Mouse (Mus musculus) kidney, adult 9 months (tissue): ENCODE results near the gene Pgc.

Source experiments
- DNase-seq: peaks from one replicate; pipeline ENCODE4 v3.0.0; 2022

The Pgc gene

DNA sequence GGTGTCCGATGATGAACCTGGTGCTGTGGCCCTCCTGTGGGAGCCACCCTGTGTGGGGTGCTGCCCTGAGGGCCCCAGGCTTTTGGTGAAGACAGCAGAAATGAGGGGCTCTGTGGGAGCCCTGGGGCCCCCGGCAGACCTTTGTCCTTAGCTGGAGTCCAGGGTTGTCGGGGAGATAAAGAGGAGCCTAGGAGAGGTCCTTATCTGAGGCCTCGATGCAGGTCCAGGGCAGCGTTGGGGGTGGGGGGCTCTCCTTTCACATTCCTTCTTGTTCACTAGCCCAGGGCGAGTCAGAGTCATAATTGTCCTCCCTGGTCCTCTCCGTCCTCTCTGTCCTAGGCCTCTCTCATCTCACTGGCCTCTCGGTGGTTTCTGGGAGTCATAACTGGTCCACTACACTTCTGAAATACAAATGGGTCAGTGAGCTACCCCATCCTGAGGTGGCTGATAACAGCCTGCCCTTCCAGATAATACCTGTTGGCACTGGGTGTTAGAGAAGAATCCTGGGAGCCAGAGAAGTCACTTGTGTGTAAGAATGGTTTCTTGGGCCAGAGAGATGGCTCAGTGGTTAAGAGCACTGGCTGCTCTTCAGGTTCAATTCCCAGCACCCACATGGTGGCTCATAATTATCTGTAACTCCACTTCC lies 26.6 kb downstream of the Pgc start:
- DNase-seq, result no peak

DNA sequence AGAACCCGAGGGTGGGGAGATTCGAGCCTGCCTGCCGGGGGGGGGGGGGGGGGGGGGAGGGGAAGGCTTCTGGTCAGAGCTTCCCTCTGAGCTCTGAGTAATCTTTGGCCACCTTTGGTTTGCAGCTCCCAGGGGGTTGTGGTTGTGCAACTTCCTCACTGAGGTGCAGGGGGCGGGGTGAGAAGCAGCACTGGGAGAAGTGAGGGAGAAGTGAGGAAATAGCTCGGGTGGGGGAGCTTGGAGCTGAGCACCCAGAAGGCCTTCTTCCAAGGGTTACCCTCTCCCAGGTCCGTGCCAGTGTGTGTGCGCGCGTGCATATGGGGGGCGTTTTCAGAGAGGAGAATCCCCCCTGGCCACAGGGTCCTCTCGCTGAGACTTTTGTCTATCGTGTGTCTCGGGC lies 27.6 kb downstream of the Pgc start:
- no peak for DNase-seq

DNA sequence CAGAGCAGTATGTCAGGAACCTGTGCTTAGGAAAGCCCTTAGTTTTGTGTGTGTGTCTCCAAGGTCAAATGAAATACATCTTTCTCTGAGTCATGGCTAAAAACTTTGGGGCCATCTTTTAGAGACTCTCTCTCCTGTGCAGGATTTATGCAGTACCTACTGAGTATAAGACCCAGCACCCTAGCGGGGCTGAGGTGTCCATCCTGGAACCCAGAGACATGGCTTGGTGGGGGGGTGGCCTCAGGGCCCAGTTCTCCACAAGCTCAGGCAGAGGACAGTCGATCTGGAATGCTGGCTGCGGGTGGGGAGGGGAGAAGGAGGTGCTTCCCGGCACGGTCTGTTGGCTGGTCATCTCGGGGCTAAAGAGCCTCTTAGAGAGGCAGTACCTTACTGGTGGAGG lies 29.7 kb downstream of the Pgc start:
- no peak for DNase-seq

DNA sequence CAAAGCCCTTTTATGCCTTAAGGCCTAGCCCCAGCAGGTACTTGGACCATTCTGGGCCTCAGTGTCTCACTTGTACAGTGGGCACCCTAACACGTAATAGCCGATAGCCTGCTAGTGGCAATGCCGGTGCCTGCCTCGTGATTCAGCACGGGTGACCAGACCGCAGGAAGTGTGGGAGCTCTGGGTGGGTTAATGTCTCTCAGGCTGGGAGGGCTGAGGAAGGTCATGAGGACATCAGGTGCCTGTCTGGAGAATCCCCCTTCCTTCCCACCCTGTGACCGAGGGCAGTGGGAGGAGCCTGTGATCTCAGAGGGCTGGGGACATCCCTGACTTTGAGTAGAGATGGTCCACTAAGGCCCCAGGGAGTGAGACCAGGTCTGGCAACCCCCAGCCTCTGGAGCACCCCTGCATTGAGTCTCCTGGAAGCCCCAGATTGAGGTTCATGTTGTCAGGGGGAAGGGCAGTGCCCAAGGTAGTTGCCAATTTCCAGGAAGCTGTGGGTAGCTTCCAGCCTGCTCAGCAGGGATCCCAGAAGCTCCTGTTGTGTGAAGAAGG lies 30.5 kb downstream of the Pgc start:
- no peak for DNase-seq

DNA sequence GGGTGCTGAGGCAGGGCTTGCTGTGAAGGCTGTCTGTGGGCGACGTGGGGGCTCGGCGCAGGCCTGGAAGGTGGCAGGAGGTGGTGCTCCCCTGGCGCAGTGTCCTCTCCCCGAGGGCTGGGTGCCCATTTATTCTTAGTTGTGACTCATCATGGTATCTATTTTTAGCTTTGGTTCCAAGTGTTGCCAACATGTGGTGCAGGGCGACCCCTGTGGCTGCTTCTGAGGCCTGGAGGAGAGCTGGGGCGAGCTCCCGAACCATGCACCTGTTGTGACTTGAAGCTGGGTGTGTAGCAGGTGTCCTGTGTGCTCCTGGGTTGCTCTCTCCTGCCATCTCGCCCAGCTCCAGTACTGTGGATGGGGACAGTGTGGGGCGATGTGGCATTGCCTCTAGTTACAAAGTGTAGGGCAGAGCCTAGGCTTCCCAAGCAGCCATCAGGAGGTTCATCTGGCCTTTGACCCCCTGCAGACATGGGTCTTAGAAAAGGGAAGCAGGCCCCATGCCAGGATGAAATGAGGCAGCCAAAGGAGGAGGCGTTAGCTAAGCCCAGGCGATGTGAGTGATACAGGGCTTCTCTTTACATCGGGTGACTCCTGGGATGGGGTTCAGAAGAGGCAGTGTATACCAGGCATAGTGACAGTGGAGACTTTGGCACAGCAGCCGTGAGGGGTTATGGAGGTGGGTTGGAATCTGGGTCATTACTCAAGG lies 33.2 kb downstream of the Pgc start:
- DNase-seq, result no peak

DNA sequence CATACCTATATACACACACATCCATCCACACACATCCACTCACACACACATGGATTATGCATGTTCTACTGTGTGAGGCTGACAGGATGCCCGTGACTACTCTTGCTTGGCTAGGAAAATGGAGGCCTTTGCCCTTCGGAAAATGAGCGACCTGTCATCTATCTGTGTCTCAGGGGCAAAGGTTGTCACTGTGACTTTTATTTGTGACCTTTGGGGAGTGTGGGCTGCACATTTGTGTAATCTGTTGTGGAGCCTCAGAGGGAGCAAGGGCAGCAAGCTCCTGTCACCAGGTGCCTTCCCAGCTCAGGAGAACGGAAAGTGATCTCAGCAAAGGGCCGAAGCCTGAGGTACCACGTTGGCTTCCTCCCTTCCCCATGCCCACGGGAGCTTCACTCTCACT lies 35.4 kb downstream of the Pgc start:
- no peak for DNase-seq

DNA sequence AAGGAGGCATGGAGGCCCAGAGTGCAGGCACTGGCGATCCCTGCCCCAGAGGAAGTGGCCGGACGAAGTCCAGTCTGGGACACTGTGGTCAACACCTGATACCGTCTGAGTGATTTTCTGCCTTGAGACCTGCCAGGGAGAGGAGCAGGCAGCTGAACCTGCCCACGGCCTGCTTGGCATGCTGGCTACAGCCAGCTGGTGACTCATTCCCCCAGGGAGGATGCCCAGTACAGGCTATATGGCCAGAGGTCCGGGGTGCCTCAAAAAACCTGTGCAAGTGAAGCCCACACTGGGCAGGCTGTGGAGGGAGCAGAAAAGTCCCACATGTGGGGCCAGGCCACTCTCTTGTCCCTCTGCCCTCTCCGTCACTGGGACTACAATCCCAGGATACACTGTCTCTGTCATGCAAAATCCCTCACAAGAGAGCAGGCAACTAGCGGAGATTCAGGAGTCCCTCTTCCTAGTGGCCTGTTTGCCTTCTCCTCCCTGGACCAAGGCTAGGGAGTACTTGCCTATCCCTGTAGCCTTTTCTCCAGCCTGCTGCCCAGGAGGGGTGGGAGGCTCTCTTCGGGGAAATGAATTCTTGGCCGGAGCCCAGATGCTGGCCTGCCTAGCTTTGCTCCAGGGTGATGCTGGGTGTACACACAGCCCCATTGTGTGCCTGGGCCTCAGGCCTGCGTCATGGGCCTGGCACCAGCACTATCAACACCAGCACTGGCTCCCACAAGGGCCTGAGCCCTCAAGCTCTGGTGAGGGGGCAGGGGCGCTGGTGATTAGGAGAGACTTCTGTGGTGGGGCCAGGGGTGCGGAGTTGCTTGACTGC lies 36.1 kb downstream of the Pgc start:
- DNase-seq, result peak; percentile 62

DNA sequence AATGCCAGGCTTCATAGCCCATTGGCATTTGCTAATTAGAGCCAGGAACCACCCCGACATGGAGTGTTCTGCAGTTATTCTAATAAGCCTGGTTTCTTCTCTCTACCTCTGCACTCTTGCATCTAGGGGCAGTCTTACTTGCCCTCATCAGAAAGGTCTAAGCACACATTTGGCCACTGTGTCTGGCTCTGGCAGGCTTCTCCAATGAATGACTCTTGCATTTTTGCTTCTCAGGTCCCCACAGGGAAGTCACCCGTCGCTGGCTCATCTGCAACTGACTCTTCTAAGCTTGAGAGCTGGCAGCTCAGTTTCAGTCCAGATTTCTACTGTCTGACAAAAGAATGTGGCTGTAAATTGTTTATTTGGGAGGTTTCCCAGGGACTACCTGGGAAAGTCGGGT lies 39.3 kb downstream of the Pgc start:
- DNase-seq, result no peak

DNA sequence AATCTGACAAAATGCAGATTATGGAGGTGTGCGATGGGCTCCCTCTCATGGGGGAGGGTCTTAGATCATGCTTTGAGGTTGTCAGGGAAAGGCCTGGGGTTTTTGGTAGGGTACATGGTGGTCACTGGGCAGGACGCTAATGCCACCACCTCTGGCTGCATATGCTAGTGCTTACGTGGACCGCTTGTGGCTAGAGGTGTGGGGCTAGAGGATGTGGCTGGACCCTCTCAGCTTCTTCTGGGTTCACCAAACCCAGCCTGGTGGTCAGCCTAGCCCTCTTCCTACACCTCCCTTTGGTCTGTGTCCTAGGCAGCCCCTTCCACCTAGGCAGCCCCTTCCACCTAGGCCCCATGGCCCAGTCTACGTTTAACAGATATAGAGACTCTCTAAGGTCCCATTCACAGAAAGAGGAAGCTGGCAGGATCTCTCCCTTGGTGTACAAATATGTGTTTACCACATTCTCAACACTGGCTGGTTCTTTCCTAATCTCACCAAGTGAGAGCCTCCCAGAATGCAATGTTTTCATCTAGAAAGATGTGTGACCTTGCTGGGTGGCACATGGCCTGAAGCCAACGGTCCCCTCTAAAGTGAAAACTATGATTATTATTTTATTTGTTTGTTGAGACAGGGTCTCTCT lies 39.9 kb downstream of the Pgc start:
- DNase-seq, result no peak

DNA sequence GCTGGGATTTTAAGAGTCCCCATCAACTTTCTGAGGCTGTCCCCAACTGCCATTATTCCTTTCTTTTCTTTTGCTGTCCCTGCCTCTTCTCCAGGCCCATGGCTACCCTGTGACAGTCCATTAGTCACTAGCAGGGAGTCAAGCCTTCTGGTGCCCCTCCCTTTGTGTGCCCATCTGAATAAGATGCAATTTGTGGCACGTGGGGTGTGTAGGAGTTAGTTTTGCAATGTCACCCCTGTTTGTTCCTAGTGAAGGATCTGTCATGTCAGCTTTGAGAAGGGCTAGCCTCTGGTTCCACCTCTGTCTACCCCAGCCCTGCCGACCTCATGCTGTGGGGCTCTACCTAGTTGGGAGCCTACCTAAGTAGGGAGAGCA lies 40.4 kb downstream of the Pgc start:
- DNase-seq, result no peak

DNA sequence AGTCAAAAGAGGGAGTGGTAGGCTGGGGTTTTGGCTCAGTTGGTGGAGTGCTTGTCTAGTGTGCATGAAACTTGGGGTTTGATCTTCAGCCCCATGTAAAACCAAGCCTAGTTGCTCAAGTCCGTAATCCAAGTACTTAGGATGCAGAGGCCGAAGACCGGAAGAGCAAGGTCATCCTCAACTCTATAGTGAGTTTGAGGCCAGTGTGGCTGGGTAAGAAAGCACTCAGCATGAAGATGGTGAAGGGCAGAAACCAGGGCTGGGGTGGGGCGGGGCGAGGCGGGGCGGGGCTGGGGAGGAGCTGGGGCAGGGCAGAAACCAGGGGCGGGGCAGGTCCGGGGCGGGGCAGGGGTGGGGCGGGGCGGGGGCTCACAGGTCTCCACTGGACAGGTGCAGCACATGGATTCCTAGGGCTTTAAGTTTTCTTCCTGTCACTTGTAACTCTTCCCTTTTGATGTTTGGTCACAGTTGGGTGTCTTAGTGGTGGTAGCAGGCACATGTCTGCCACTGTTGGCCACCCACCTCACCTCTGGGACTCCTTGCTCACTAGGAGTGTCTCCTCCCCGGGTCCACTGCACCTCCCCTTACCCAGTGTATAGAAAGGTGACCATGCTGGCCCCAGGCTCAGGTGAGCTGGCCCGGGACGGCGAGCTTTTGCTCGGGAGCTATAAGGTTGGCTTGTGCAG lies 41.0 kb downstream of the Pgc start:
- no peak for DNase-seq

DNA sequence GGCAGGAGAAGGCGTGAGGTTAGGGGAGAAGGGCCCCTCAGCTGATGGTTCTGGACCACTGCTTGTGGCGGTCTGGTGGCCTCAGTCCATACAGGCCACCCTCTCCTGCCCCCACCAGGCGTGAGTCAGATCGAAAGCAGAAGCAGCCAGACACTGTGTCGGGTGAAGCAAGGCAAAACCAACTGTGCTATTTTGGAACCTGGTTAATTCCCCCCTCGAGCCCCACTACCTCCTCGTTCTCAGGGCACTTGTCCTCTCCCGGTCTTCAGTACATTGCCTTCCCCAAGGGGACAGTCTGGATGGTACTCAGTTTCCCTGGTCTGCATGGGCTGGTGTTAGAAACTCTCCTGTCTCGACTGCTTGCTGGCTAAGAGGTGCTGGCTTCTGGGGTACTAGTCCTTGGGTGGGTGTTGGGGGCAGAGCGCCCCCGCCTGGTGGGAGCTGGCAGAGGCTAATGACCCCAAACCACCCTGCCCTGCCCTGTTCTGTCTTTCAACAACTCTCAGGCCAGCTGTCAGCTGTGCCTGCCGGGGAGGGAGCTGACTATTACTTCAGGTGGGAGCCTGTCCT lies 42.1 kb downstream of the Pgc start:
- DNase-seq, result peak; percentile 37

DNA sequence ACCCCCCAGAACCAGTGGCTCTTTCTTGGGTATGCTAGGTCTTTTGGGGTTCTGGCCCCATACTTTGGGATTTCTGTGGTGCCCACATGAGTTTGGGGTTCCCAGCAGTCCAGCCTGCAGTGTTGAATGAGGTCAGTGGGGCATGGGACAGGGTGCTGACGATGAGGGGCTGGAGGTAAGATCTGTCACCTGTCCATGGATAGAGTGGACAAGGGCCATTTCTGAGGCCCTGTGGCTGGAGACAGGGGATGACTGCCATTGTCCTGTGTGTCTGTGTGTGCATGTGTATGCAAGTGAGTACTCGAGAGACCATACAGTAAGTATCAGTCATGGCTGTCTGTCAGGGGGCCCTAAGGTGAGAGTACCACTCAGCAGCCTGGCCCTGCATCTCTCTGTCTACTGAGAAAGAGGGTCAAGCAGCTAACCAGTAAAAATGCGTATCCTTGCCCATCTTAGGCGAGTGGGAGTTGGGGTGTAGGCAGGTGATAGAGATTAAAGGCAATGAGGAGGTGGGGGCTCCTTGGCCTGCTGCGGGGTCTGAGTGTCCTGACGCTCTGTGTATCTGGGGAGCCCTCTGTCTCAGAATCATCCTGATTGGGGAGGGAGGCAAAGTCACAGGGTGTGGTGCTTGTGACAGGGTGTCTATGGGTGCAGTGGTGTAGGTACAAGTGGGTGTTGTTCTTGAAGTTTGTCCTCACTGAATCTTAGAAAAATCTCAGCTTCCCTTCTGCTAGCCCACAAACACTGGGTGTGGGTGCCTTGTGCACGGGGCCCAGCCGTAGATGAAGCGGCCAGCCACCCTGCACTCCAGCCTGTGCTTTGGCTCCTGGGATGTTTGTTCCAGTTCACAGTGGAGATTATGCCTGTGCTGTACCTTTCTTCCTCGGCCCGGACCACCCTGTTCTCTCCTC lies 43.0 kb downstream of the Pgc start:
- no peak for DNase-seq

DNA sequence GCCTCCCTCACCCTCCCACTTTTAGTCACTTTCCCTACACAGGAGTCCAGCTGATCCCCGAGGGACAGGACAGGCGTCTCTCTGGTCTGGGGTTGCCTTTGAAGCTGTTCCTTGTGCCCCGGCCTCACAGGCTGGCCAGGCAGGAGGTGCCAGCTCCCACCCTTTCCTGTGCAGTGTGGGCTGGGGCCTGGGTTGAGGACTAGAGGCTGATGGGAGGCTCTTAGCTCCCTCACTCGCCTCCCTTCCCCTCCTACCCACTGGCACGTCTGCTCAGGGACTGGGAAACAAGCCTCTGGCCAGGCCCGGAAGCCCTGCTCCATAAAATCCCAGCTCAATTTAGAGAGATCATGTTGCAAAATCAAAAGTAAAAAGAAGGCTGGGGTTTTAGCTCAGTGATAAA lies 47.0 kb downstream of the Pgc start:
- no peak for DNase-seq

DNA sequence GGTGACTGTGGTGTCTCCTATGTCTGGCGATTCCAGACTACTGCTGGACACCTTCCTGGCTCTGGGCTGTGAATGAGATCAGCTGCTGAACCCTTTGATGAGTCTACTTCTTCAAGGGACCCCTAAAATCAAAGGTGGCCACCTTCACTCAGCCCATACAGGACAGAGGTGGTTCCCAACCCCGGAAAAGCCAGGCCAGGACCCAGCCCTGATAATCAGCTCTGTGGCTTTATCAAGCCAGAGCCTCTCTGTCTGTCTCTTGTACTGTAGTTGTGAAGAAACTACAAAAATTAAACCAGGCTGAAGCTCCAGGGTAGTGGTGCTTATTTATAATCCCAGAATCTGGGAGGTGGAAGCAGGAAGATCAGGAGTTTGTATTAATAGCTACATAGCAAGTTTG lies 50.5 kb downstream of the Pgc start:
- no peak for DNase-seq

DNA sequence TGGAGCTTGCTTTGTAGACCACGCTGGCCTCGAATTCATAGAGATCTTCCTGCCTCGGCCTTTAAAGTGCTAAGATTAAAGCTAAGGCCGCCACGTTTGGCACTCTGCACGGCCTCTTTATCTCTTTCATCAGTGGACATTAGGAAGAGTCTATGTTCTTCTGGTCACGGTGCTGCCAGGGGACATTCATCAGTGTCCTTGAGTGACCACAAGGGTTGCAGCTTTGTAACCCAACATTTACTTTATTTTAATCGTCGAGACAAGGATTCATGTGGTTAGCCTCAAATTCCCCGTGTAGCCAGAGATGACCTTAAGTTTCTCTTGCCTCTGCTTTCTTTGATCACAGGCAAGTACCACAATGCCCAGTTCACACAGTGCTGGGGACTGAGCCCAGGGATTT lies 53.8 kb downstream of the Pgc start:
- no peak for DNase-seq

DNA sequence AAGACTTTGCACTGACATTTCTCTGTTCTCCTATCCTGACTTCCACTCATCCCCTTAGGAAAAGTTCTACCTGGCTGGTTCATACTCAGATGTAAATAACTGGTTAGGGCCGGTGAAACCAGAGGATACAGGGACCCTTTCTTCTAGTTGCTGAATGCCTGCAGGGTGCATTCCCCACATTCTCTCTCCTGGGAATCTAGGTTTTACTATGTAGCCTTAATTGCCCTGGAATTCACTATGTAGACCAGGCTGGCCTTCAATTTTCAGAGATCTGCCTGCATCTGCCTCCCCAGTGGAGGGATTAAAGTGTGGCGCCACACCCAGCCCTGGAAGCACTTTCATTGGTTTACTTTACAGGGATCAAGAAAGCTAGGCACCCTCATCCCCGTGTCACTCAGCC lies 55.8 kb downstream of the Pgc start:
- DNase-seq, result no peak

DNA sequence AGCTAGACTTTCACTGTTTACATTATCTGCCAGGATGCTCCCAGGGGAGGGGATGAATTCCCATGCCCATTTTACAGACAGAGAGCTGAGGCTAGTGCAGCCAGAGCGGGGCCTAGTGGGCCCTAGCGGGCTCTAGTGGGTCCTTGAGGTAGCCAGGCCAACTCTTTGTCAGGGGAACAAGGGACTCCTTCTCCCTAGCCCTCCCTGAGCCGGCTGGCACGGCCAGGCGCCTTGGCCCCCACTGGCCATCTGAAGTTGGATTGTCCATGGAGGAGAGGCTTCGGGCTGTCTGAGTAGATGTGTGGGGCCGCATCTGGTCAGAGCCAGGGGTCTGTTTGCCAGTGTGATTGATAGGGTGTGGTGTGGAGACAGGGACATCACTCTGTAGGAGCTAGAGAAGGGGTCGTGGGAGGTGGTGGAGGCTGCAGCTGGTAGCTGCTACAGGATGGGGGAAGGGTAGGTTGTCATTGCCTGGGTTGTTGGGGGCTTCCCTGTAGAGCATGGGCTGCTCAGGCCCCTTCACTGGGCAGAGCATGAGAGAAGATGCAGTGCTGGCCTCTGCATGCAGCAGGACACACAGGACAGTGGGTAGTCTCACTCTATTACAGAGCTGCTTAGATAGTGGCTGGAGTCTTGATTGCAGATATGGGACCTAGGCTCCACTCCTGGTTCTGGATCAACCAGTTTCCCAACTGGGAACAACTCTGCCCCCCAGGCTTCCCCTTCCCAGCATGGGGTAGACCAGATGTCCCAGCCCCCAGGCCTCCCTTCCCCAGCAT lies 57.0 kb downstream of the Pgc start:
- no peak for DNase-seq
